Mouse (Mus musculus) central nervous system, embryonic 14 days (tissue): ENCODE data around the gene Gm20850. TPM values are rescaled to one million over a fixed set of nuclear protein-coding genes. Genes with fewer than 3 reads are reported as not detected.

Source experiments
- polyA plus RNA-seq: library from polyadenylated mRNA; depleted of rRNA; stranded (reverse); fragments of >200 nt; gene quantifications from 2 replicates; pipeline ENCODE4 v1.2.3, GENCODE M21; 2012; rRNA removed

The Gm20850 gene
- polyA plus RNA-seq, result not detected in 2 replicates

DNA sequence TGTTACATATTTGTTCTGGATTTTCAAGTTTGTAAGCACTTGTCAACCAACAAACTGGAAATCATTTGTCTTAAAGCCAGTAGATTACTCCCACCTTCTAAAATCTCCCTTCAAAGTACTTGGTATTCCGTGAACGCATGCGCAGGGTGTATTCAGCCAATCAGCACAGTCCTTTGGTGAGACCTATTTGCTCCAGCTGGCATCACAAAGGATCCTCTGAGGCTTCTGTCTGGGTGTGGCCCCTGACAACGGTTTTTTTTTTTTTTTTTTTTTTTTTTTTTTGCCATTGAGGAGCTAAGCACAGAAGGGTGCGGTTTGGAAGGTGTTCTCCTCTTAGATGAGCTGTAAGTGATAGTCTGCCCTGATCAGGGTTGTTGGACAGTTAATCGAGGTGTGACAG lies at the start of gene Gm20850:
Gene Gm20850, plus strand, starts transcription at position 301 of the 400 bp plus-strand sequence.

